Mouse (Mus musculus): ENCODE data around the gene Gopc.
"Not testable (repeated sequence)": the region's sequence is repeated elsewhere in the genome, so short reads cannot be mapped to it uniquely, and the experiment has no call there.

Gopc gene

GRCm38 (mm10) chr10:52387192-52387591 is 5.3 kb upstream of the Gopc start:
- DNase-seq (ENCODE audit: low spot score in 2 of 2), result no peak

- DNase-seq (ENCODE audit: low spot score in 2 of 2), result peak in 1 of 2 experiments; percentile 37
Measured at GRCm38 (mm10) chr10:52384823-52385610, 3.1 kb upstream of the Gopc start.

- DNase-seq (ENCODE audit: low spot score in 2 of 2), result no peak
Measured at GRCm38 (mm10) chr10:52383522-52383921, 1.6 kb upstream of the Gopc start.

- DNase-seq (ENCODE audit: low spot score in 2 of 2), result no peak
Measured at GRCm38 (mm10) chr10:52383022-52383421, 1.1 kb upstream of the Gopc start.

DNA sequence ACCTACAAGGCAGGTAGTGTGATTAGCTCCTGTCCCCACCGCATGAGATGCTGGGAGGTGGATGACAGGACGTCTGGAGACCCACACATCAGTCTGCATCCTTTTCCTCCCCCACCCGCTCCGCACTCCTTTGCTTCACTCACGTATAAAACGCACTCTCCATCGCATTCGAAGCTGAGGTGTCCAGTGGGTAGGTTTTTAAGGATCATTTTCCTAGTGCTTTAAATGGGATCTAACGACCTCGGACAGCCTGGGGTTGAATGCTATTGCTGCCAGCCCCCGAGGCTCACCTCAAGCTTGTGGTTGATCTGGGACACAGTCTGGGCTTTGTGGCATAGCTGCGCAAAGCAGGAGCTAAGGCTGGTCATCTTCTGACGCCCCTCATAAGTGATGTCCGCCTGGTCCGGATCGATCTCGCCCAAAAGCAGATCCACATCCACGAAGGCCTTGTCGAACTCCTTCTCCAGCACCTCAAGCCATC is 563 bp downstream of the Gopc start:
- DNase-seq (ENCODE audit: low spot score in 2 of 2), result peak in 1 of 2 experiments; percentile 10

- DNase-seq (ENCODE audit: low spot score in 2 of 2), result no peak
Measured at GRCm38 (mm10) chr10:52377813-52378212, 4.1 kb downstream of the Gopc start.

GRCm38 (mm10) chr10:52376422-52376821 is 5.5 kb downstream of the Gopc start:
- no peak for DNase-seq (ENCODE audit: low spot score in 2 of 2)

DNA sequence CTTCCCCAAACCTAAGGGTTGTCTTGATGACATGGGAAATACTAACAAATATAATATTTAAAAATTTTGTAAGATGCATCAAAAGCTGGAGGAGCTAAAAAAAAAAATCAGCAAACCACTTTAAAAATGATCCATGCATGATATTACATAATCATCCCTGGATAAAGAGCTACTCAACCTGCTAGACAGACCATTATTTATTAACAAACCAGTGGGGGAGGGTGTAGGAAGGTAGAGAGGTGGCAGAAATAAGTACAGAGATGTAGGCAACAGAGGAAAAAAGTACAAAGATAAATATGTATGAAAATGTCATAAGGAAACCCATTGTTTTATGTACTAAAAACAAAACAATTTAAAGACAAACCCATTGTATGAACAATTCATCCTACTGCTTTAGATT is 7.3 kb downstream of the Gopc start:
- DNase-seq (ENCODE audit: low spot score in 2 of 2), result no peak

GRCm38 (mm10) chr10:52373834-52374233 is 8.1 kb downstream of the Gopc start:
- no peak for DNase-seq (ENCODE audit: low spot score in 2 of 2)

GRCm38 (mm10) chr10:52368376-52368775 is 13.5 kb downstream of the Gopc start:
- DNase-seq (ENCODE audit: low spot score in 2 of 2), result no peak

- no peak for DNase-seq (ENCODE audit: low spot score in 2 of 2)
Measured at GRCm38 (mm10) chr10:52360862-52361609, 20.9 kb downstream of the Gopc start.

DNA sequence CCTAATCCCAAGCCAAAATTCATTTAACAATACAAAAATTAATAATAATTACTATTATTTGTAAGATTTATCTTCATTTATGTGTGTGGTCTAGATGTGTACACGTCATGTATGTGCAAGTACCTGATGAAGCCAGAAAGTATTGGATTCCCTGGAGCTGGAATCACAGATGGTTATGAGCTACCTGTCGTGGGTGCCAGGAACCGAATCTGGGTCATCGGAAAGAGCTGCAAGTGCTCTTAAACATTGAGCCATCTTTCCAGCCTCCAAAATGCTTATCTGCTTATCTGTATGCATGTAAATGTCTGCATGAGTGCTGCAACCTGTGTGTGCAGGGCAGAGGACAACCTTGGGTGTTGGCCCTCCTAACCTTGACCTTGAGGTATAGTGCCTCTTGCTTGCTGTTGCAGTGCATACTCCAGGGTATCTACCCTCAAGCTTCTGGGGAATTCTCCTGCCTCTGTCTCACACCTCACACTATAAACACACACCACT is 21.6 kb downstream of the Gopc start:
- DNase-seq (ENCODE audit: low spot score in 2 of 2), result no peak

- DNase-seq (ENCODE audit: low spot score in 2 of 2), result no peak
Measured at GRCm38 (mm10) chr10:52358467-52358866, 23.5 kb downstream of the Gopc start, which contains the start of gene Gm26741. Gene Gm26741 (plus strand): TSS chr10:52358767.

DNA sequence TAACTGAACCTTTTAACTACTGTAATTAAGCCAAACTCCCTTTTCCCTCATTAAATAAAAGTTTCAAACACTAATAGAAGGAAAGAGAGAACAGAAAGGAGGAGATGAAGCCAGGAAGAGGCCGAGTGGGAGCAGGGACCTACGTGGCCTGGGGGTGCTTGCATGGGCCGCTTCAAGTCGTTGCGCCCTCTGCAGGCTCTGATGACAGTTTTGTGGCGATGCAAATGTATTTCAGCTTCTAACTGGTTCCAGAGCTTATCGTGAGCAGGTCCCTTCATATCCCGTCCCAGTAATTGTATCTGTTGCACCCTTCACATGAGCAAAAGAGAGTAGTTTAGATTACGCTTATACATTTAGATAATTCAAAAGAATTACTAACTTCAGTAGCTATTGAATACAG is 28.7 kb downstream of the Gopc start:
- DNase-seq (ENCODE audit: low spot score in 2 of 2), result no peak

DNA sequence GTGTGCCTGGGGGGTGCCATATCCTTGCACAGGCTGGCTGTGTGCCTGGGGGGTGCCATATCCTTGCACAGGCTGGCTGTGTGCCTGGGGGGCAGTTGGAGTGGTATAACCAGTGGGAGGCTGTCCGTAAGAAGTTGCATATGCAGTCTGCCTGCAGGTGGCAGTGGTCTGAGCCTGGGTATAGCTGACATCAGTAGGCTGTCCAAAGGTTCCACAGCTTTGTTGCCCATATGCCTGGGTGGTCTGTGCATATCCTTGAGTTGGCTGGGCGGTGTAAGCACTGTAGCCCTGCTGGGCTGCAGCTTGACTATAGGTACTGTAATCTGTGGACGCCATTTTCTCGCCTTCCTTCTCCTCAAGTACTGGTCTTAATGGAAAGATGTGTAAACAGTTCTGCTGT is 38.6 kb downstream of the Gopc start:
- not testable (repeated sequence) for DNase-seq (ENCODE audit: low spot score in 2 of 2)

- DNase-seq (ENCODE audit: low spot score in 2 of 2), result peak in 1 of 2 experiments; percentile 40
Measured at GRCm38 (mm10) chr10:52331007-52331406, 50.9 kb downstream of the Gopc start.

DNA sequence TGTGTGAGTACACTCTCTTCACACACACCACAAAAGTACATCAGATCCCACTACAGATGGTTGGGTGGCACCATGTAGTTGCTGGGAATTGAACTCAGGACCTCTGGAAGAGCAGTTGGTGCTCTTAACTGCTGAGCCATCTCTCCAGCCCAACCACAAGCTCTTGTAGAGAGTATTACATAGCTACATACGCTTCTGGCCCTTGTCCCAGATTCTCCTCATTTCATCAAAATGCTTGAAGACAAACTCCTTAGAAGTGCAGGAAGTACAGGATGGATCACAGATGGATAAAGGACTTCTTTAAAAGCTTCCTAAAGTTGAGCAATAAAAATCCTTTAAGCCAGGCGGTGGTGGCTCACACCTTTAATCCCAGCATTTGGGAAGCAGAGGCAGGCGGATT is 60.0 kb downstream of the Gopc start:
- DNase-seq (ENCODE audit: low spot score in 2 of 2), result no peak

DNA sequence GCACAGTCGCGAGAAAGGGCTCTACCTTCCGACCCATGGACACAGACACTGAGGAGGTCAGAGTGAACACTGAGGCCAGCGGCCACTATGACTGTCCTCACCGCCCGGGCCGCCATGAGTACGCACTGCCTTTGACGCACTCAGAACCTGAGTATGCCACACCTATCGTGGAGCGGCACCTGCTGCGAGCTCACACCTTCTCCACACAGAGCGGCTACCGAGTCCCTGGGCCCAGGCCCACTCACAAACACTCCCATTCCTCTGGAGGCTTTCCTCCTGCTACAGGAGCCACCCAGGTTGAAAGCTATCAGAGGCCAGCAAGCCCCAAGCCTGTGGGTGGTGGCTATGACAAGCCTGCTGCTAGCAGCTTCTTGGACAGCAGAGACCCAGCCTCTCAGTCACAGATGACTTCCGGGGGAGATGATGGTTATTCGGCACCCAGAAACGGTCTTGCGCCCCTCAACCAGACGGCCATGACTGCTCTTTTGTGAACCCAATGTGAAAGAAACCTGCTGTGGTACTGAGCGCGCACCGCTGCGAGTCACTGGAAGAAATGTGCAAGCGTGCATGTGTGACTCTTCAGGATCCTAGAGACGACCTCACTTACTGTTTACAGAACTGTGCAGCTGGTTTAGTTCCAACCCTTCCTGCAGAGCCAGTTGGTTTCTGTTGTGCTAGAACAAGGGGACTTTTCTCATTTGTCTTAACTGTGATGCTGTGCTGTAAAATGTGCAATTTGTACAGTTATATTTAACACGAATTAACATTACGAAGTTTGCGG is 62.2 kb downstream of the Gopc start:
- DNase-seq (ENCODE audit: low spot score in 2 of 2), result no peak

DNA sequence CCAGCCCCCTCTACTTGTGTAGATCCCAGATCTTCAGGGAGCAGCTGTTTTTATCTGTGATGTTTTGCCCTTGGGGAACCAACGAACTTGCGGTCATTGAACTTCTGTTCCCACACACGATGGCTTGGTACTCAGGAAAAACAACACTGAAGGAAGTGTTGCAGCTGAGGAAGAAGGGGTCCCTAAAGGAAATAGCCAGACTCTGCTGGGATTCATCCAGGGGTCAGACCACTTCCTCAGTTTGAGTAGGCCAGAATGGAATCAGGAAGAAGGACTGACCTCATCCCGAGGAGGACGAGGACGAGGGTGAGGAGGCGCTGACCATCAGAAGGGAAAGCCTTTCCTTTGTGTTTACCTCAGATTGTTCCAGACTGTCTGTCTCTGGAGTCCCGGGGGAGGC is 72.7 kb downstream of the Gopc start:
- DNase-seq (ENCODE audit: low spot score in 2 of 2), result no peak

- DNase-seq (ENCODE audit: low spot score in 2 of 2), result no peak
Measured at GRCm38 (mm10) chr10:52304574-52304973, 77.3 kb downstream of the Gopc start.

GRCm38 (mm10) chr10:52302271-52302670 is 79.7 kb downstream of the Gopc start:
- no peak for DNase-seq (ENCODE audit: low spot score in 2 of 2)

DNA sequence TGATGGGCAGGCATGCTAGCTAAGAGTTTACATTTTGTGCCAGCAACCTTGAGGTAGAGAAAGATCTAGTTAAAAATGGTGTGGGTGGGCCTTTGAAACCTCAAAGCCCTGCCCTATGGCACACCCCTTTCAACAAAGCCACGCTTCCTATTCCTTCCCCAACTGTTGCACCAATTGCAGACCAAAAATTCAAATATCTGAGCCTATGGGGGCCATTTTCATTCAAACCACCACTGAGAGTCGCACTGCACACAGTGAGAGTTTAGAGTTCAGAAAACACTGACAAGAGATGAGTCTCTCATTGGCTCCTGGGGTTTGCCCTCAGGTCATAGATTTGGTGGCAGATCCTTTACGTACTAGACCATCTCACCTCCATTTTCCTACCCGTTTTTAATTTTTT is 80.2 kb downstream of the Gopc start:
- no peak for DNase-seq (ENCODE audit: low spot score in 2 of 2)
